ENCODE assay signal across 8 mouse cellular contexts in the genomic region with DNA sequence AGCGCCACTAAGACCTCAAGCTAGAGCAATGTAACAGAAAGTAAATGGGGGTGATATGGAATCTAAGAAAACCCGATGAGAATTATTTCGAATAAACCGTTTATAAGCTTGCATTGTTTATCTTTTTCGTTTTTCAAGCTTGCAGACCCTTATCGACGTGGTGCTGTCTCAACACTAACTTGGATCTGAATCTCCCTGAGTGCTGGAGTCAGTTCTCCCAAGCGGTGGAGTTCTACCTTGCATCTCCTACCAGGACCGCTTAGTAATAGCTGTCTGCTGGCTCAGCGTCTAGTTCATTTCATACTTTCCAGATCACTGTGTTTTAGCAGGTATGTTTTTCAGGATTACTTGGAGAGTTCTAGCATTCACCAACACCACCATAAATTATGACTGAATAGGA. TPM values are rescaled to one million over a fixed set of nuclear protein-coding genes. Genes with fewer than 3 reads are reported as not detected.
A peak's percentile ranks its signal among the peaks of the same experiment; 100 is the strongest.
DNase-seq lines count a peak whose midpoint lies in the region; ATAC-seq and TF ChIP-seq lines count a peak whose summit lies in the region.

No protein-coding gene starts in this region.

- DNase-seq in cerebellum, adult 2 months: no peak
- DNase-seq in cerebellum, postnatal 10 days: no peak
- no peak for DNase-seq in testis, postnatal 10 days (ENCODE audit: low spot score)
- no peak for DNase-seq in liver, embryonic 11.5 days (ENCODE audit: low spot score)
- DNase-seq in ovary, adult 18-20 months (ENCODE audit: low spot score): no peak
- DNase-seq in layer of hippocampus, adult 9-11 months: no peak
- DNase-seq in layer of hippocampus, adult 9-10 months (ENCODE audit: low spot score): no peak

- H3K27me3 ChIP-seq in cerebellum, adult 2 months (ENCODE audit: control insufficient read depth, insufficient read depth, low read length): no peaks in the 10 kb centered on the region
- H3K27me3 ChIP-seq in testis, adult 2 months (ENCODE audit: control insufficient read depth, insufficient read depth, low read length): no peaks in the 10 kb centered on the region
- no peaks in the 10 kb centered on the region for H3K27me3 ChIP-seq in liver, embryonic 11.5 days (replicated peaks; ENCODE audit: control insufficient read depth, insufficient read depth, low read length)

- H3K9ac ChIP-seq in liver, embryonic 11.5 days (ENCODE audit: low read depth, low read length): peak overlapping the region; percentile 60; the same call in 1 of the 2 replicates

- H3K36me3 ChIP-seq in testis, adult 2 months (ENCODE audit: control insufficient read depth, insufficient read depth, low read length): peaks cover 4% of the 10 kb centered on the region
- H3K36me3 ChIP-seq in liver, embryonic 11.5 days (ENCODE audit: control insufficient read depth, insufficient read depth, low read length): no peaks in the 10 kb centered on the region

- no peak for TF ChIP-seq CTCF in cerebellum, adult 2 months (IDR thresholded peaks at IDR 0.05; ENCODE audit: borderline replicate concordance, insufficient read depth, low read depth, low read length)
- no peak for TF ChIP-seq CTCF in testis, adult 2 months (IDR thresholded peaks at IDR 0.05; ENCODE audit: control insufficient read depth, insufficient read depth, insufficient replicate concordance, low read depth, low read length)

- H3K9me3 ChIP-seq in liver, embryonic 11.5 days (ENCODE audit: control insufficient read depth, low read length): no peaks in the 10 kb centered on the region

- 9% methylated on average over 10 of the region's 10 CpGs for WGBS in cerebellum, adult 2 months
- WGBS in liver, embryonic 11.5 days: 12% methylated on average over 10 of the region's 10 CpGs

- H3K4me1 ChIP-seq in cerebellum, adult 2 months (ENCODE audit: control insufficient read depth, insufficient read depth, low read length): peaks cover 5% of the 10 kb centered on the region; the same call in 1 of the 2 replicates
- H3K4me1 ChIP-seq in testis, adult 2 months (ENCODE audit: control insufficient read depth, insufficient read depth, low read length): no peaks in the 10 kb centered on the region
- H3K4me1 ChIP-seq in liver, embryonic 11.5 days (replicated peaks; ENCODE audit: control insufficient read depth, insufficient read depth, low read length): peaks cover 8% of the 10 kb centered on the region; the same call in 1 of the 2 replicates

- no peak for ATAC-seq in liver, embryonic 11.5 days (replicated peaks; ENCODE audit: low FRiP score)

- peak overlapping the region; percentile 76 for H3K4me3 ChIP-seq in cerebellum, adult 2 months (replicated peaks; ENCODE audit: insufficient read depth, low read depth, low read length)
- H3K4me3 ChIP-seq in testis, adult 2 months (ENCODE audit: control insufficient read depth, low read depth, low read length): peak overlapping the region; percentile 96
- peak overlapping the region; percentile 88 for H3K4me3 ChIP-seq in liver, embryonic 11.5 days (ENCODE audit: low read depth, low read length)

- H3K27ac ChIP-seq in cerebellum, adult 2 months (ENCODE audit: insufficient read depth, low read length): no peak overlapping the region
- H3K27ac ChIP-seq in testis, adult 2 months (ENCODE audit: control insufficient read depth, insufficient read depth, low read depth, low read length): peak overlapping the region; percentile 63; the same call in 1 of the 2 replicates
- no peak overlapping the region for H3K27ac ChIP-seq in liver, embryonic 11.5 days (ENCODE audit: low read depth, low read length)

- H3K4me2 ChIP-seq in liver, embryonic 11.5 days: peak overlapping the region; percentile 75

- no peak for TF ChIP-seq POLR2A in cerebellum, adult 2 months (IDR thresholded peaks at IDR 0.05; ENCODE audit: borderline replicate concordance, insufficient read depth, low read length)
- TF ChIP-seq POLR2A in testis, adult 2 months (IDR thresholded peaks at IDR 0.05; ENCODE audit: control insufficient read depth, low read depth, low read length): no peak

RNA-seq across cellular contexts. Expression of a gene that starts 0.6 kb away (rescaled TPM):
- polyA plus RNA-seq in cerebellum, adult 2 months (2012; rRNA removed): 19.2 and 20.6 TPM in 2 replicates
- 15.2 and 16.9 TPM in 2 replicates for polyA plus RNA-seq in testis, adult 2 months (2012; rRNA removed)
- polyA plus RNA-seq in liver, embryonic 11.5 days (2014; fragmentation: Nextera tagmentation; extraction: Ambion mirVana): 19.7 and 22.3 TPM in 2 replicates

RNA-seq across cellular contexts. Expression of a gene that starts 4.0 kb away (rescaled TPM):
- 12.2 and 13.6 TPM in 2 replicates for polyA plus RNA-seq in cerebellum, adult 2 months (2012; rRNA removed)
- 39.0 and 42.8 TPM in 2 replicates for polyA plus RNA-seq in testis, adult 2 months (2012; rRNA removed)
- polyA plus RNA-seq in liver, embryonic 11.5 days (2014; fragmentation: Nextera tagmentation; extraction: Ambion mirVana): 20.9 and 22.0 TPM in 2 replicates

RNA-seq across cellular contexts. Expression of a gene that starts 32.5 kb away (rescaled TPM):
- 16.6 and 18.6 TPM in 2 replicates for polyA plus RNA-seq in cerebellum, adult 2 months (2012; rRNA removed)
- polyA plus RNA-seq in testis, adult 2 months (2012; rRNA removed): 112 TPM in 2 replicates
- polyA plus RNA-seq in liver, embryonic 11.5 days (2014; fragmentation: Nextera tagmentation; extraction: Ambion mirVana): 7.1 and 9.4 TPM in 2 replicates

RNA-seq across cellular contexts. Expression of a gene that starts 59.1 kb away (rescaled TPM):
- 17.2 and 19.2 TPM in 2 replicates for polyA plus RNA-seq in cerebellum, adult 2 months (2012; rRNA removed)
- 17.8 and 23.3 TPM in 2 replicates for polyA plus RNA-seq in testis, adult 2 months (2012; rRNA removed)
- 26.6 and 31.0 TPM in 2 replicates for polyA plus RNA-seq in liver, embryonic 11.5 days (2014; fragmentation: Nextera tagmentation; extraction: Ambion mirVana)
